Mouse (Mus musculus) erythroblast, embryonic 14.5 days (primary cell): ENCODE measurements around the gene Gm3383.
"Not testable (repeated sequence)": the region's sequence is repeated elsewhere in the genome, so short reads cannot be mapped to it uniquely, and the experiment has no call there.

ENCODE experiments used
- GATA1 ChIP-seq: IDR thresholded peaks from 2 replicates; pipeline ENCODE4 v1.6.1; 2012; ENCODE audit warnings: low read length, inconsistent platforms, mixed read lengths
- TAL1 ChIP-seq: IDR thresholded peaks from 3 replicates; pipeline ENCODE4 v1.6.1; 2012; ENCODE audit warnings: low read length, inconsistent platforms, mixed read lengths

DNA sequence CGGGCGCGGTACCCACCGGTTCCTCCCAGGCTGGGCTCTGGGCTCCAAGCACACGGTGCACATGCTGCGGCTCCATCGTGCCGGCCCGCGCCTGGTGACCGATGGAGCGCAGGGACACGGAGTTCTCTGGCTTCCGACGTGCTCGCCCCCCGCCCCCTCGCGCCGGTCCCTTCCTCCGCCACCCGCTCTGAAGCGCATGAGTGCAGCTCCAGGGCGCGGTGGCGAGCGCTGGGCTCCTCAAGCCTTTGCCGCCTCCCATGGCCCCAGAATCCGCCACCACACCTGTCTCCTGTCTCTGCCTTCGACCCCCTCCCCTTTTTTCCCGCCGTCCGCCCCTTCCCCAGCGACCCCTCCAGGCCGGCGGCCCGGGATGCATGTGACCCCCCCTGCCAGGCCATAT, 66.3 kb downstream of the Gm3383 start, which contains the start of gene Gm3373:
- not testable (repeated sequence) for TF ChIP-seq GATA1, TAL1
